Mouse (Mus musculus) spleen, adult 2 months (tissue): ENCODE results near the gene Armc8.

Experiments used
- CTCF ChIP-seq: fragments of 200-500 bp; IDR thresholded peaks from 2 replicates; pipeline ENCODE4 v1.5.1; 2011; ENCODE audit warnings: mild to moderate bottlenecking, inconsistent platforms; ENCODE audit not compliant: insufficient read depth, insufficient read length, insufficient replicate concordance; ENCODE audit errors: extremely low read depth
- POLR2A ChIP-seq: fragments of 200-500 bp; IDR thresholded peaks from 2 replicates; pipeline ENCODE4 v1.6.1; 2011; ENCODE audit warnings: low read depth, low read length, inconsistent platforms

DNA sequence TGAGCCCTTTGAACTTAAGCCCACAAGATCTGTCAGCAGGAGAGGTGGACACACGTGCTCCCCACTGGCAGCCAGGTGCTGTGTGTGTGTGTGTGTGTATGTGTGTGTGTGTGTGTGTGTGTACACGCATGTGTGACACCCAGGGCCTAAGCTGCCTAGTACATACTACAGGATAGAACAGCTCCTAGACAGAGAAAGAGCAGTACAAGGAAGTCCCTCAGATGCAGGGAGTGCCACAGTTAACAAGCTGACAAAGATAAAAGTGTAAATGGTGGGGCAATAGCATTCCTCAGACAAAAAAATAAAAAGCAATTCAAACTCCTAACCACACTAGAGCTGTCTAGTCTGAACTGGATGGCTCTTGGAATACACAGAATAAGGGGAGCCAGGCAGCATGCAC lies 16.6 kb downstream of the Armc8 start:
- TF ChIP-seq POLR2A (no peak), CTCF (no peak)
